Mouse (Mus musculus) limb, embryonic 15.5 days (tissue): ENCODE measurements at regions not wholly inside any gene's neighbourhood (a gene's known extent, or its start where the extent isn't known, plus 50 kb on each side); places are given as distances from the start of the nearest gene placed in this dataset.
A peak's percentile ranks its signal among the peaks of the same experiment; 100 is the strongest.

Source experiments
- ATAC-seq: fragments of 200-750 bp; cut with Nextera tagmentation; 2 replicates; pipeline ENCODE4 v1.8.0; 2017; ENCODE audit warnings: low read depth, moderate TSS enrichment; ENCODE audit not compliant: insufficient number of reproducible peaks, low FRiP score, low TSS enrichment
- H3K27ac ChIP-seq: fragments of 300-500 bp; sonication (generic); 2 replicates; pipeline ENCODE4 v1.5.1; 2015; ENCODE audit warnings: moderate library complexity, mild to moderate bottlenecking, inconsistent platforms
- H3K27me3 ChIP-seq: fragments of 300-500 bp; sonication (generic); 2 replicates; pipeline ENCODE4 v1.6.1; 2015; ENCODE audit warnings: inconsistent platforms
- H3K36me3 ChIP-seq: fragments of 300-500 bp; sonication (generic); 2 replicates; pipeline ENCODE4 v1.6.1; 2015; ENCODE audit warnings: inconsistent platforms
- H3K4me1 ChIP-seq: fragments of 300-500 bp; sonication (generic); 2 replicates; pipeline ENCODE4 v1.6.1; 2015; ENCODE audit warnings: inconsistent platforms
- H3K4me2 ChIP-seq: fragments of 300-500 bp; sonication (generic); 2 replicates; pipeline ENCODE4 v1.6.1; 2015; ENCODE audit warnings: mild to moderate bottlenecking, inconsistent platforms
- H3K4me3 ChIP-seq: fragments of 300-500 bp; sonication (generic); 2 replicates; pipeline ENCODE4 v1.5.1; 2015; ENCODE audit warnings: mild to moderate bottlenecking, inconsistent platforms
- H3K9ac ChIP-seq: fragments of 300-500 bp; sonication (generic); 2 replicates; pipeline ENCODE4 v1.6.1; 2015; ENCODE audit warnings: inconsistent platforms
- H3K9me3 ChIP-seq: fragments of 300-500 bp; sonication (generic); 2 replicates; pipeline ENCODE4 v1.6.1; 2016; ENCODE audit warnings: inconsistent platforms
- WGBS: fragments of 180-500 bp; shearing (Covaris S2); methylation state at CpG from one replicate; pipeline ENCODE4 v1.1.7; 2015; 5-methylcytosine and 5-hydroxymethylcytosine counted together

DNA sequence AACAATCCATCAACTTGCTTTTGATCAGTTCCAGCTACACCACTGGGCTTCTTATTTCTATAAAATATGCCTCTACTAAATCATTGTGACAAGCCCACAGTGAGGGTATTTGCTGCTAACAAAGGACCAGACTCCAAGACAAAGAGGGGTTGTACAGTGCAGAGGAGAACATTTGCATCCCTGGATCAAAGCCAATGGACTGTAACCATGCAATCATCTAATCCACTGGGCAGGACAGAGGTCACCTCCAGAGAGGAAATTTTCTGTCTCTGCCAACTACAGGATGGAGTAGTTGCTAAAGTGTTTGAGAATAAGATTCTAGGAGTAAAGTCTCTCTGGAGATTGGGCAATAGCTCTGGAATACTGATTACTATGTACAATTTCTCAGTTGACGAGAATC is 272.9 kb downstream of the Cox7c start:
- Histone ChIP-seq H3K9ac (no peak overlapping the region), H3K27me3 (no peaks in the 10 kb centered on the region), H3K4me2 (no peak overlapping the region), H3K4me1 (peaks cover 8% of the 10 kb centered on the region; the same call in 1 of the 2 replicates), H3K27ac (no peak overlapping the region), H3K4me3 (no peak overlapping the region), H3K36me3 (no peaks in the 10 kb centered on the region), H3K9me3 (no peaks in the 10 kb centered on the region)
- no peak for ATAC-seq
- WGBS, result 85% methylated on average over 1 of the region's 1 CpGs

DNA sequence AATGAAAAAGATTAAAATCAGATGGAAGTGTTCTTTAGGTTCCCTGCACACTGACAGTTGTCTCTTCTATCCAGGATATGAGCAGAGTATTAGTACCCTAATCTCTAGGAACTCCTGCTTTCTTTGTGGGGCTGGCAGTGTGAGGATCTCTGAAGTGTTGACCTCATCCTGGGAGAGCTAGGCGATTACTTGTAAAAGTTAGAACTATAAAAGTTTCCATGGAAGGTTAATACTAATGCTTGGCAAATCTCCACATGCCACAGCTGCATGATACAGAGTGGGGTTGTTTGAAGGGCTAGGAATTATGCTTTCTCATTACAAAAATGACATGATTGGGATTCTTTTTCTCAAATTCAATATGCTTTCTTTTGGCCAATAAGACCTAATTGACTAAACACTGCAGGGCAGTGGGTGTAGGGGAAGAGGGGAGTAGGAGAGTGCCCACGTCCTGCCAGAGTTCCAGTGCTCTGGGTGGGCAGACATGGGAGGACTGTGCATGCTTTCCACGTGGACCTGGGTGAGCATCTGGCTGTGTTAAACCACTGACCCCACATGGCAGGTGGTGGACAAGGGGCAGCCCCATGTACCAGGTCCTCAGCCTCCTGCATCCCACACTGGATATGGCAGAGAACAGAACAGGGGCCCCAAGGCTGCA is 275.6 kb downstream of the Cox7c start:
- Histone ChIP-seq H3K4me1 (peaks cover 8% of the 10 kb centered on the region; the same call in 1 of the 2 replicates), H3K9ac (no peak overlapping the region), H3K27me3 (no peaks in the 10 kb centered on the region), H3K27ac (peak overlapping the region; percentile 75), H3K9me3 (no peaks in the 10 kb centered on the region), H3K36me3 (no peaks in the 10 kb centered on the region), H3K4me2 (no peak overlapping the region), H3K4me3 (no peak overlapping the region)
- 35% methylated on average over 3 of the region's 3 CpGs for WGBS
- peak; percentile 67 for ATAC-seq

DNA sequence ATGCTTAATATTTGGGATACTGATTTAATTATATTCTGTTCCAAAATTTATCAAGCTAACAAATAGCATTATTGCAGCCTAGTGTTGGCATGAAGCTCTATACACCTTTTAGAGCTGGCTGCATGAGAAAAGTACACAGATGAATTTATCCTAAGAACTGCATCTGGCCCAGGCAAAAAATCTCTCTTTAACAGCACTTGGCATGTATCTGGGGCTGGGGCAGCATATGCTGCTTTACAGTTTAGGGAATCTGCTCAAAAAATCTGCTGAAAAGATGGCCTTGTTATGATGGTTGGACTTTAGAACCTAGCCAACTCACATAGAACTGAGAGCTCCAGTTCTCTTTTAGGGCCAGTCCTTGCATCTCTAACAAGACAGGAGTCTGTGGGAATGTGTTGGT is 276.2 kb downstream of the Cox7c start:
- Histone ChIP-seq H3K27me3 (no peaks in the 10 kb centered on the region), H3K36me3 (no peaks in the 10 kb centered on the region), H3K9me3 (no peaks in the 10 kb centered on the region), H3K9ac (no peak overlapping the region), H3K27ac (peak overlapping the region; percentile 75), H3K4me3 (no peak overlapping the region), H3K4me1 (peaks cover 8% of the 10 kb centered on the region; the same call in 1 of the 2 replicates), H3K4me2 (no peak overlapping the region)
- peak; percentile 48; the same call in 1 of the 2 replicates for ATAC-seq

DNA sequence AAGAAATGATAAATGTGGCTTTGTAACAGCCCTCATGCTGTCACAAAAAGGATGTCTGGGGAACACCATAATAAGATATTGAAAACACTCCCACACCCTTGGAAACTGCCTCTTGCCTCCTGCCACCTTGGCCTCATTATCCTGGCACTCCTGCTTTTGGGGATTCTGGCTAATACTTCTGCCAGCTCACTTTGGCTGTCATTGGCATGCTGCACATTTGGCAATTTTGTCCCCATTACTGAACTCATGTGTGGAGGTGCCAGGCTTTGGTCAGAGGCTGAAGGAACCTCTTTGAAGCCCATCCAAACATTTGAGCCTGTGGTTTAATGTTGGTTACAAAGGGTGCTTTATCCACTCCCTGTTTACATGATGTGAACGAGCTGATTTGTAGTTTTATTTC is 278.2 kb downstream of the Cox7c start:
- Histone ChIP-seq H3K9ac (no peak overlapping the region), H3K9me3 (no peaks in the 10 kb centered on the region), H3K27ac (no peak overlapping the region), H3K4me1 (peaks cover 8% of the 10 kb centered on the region; the same call in 1 of the 2 replicates), H3K4me3 (no peak overlapping the region), H3K27me3 (no peaks in the 10 kb centered on the region), H3K36me3 (no peaks in the 10 kb centered on the region), H3K4me2 (no peak overlapping the region)
- 33% methylated on average over 1 of the region's 1 CpGs for WGBS
- no peak for ATAC-seq

DNA sequence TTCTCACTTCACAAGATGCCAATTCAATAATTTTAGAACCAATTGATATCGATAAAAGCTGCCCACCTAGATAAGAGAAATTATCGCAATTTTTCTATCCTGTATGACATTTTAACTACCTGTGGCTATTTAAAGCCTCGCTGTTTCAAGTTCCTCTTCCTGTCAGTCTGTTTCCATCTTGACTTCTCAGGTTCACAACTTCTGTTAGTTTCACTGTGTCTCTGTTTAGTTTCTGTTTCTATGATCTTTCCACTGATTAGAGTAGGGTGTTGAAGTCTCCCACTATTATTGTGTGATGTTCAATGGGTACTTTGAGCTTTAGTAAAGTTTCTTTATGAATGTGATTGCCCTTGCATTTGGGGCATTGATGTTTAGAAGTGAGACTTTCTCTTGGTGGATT is 322.1 kb downstream of the Cox7c start:
- no peak overlapping the region for H3K9ac ChIP-seq
- H3K4me2 ChIP-seq, result no peak overlapping the region
- no peak overlapping the region for H3K27ac ChIP-seq
- no peak for ATAC-seq
- H3K4me3 ChIP-seq, result no peak overlapping the region
- H3K4me1 ChIP-seq, result no peaks in the 10 kb centered on the region
- no peaks in the 10 kb centered on the region for H3K9me3 ChIP-seq
- H3K36me3 ChIP-seq, result no peaks in the 10 kb centered on the region
- H3K27me3 ChIP-seq, result no peaks in the 10 kb centered on the region
- 84% methylated on average over 3 of the region's 3 CpGs for WGBS

DNA sequence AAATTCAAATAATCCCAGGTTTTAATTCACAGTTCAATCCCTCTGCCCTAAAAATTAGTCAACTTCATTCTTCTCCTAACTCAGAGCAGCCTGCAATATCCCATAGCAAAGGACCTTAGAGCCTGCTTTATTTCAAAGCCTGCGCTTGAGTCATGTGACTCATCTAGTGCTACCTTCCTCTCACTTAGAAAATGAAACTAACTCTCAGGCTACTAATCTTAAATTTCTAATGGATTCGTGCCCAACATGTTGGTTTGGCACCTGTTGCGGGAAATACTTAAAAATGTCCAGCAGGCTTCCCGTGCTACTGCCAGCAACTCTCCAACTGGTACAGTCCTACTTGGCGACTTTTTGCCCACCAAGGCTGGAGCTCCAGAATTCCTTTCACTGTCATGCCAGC is 322.6 kb downstream of the Cox7c start:
- no peak for ATAC-seq
- Histone ChIP-seq H3K9ac (no peak overlapping the region), H3K9me3 (no peaks in the 10 kb centered on the region), H3K27ac (no peak overlapping the region), H3K4me2 (no peak overlapping the region), H3K4me3 (no peak overlapping the region), H3K27me3 (no peaks in the 10 kb centered on the region), H3K4me1 (no peaks in the 10 kb centered on the region), H3K36me3 (no peaks in the 10 kb centered on the region)
- 88% methylated on average over 5 of the region's 5 CpGs for WGBS

DNA sequence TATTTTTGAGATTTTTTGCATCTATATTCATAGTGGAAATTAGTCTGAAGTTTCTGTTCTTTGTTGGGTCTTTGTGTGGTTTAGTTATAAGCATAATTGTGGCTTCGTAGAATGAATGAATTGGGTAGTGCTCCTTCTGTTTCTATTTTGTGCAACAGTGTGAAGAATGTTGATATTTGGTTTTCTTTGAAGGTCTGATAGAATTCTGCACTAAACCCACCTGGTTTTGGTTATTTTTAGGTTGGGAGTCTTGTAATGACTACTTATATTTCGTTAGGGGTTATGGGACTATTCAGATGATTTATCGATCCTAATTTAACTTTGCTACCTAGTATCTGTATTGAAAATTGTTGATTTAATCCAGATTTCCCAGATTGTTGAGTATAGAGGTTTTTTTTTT is 326.4 kb downstream of the Cox7c start:
- Histone ChIP-seq H3K27ac (no peak overlapping the region), H3K36me3 (no peaks in the 10 kb centered on the region), H3K4me3 (no peak overlapping the region), H3K4me2 (no peak overlapping the region), H3K4me1 (no peaks in the 10 kb centered on the region), H3K9ac (no peak overlapping the region), H3K27me3 (no peaks in the 10 kb centered on the region), H3K9me3 (no peaks in the 10 kb centered on the region)
- WGBS, result 69% methylated on average over 3 of the region's 3 CpGs
- no peak for ATAC-seq

DNA sequence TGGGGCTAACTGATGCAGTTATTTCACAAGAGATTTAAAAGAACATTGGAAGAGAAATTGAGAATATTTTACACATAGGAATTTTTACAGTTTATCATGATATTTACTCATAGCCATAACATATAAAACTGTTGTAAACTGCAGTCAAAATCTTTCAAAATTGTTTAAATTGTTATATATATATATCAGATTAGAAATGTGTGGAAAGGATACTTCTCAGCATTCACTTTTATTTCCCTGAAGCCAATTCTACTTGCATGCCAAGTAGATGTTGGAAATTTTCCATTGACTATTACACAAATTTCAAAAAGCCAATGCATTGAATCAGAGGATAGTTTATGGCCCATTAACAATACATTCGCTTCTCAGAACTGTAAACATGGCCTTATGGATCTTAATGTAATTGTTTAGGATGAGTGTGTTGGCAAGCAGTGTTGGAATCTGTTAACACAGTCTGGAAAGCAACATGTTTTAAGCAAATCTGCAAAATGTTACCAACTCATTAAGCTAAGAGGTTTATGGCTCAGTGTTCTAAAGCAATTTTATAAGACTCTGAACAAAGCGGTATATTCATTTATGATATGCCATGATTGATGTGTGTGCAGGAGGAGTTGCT is 330.7 kb downstream of the Cox7c start:
- H3K4me3 ChIP-seq, result no peak overlapping the region
- H3K4me2 ChIP-seq, result no peak overlapping the region
- no peak for ATAC-seq
- H3K27me3 ChIP-seq, result no peaks in the 10 kb centered on the region
- no peak overlapping the region for H3K9ac ChIP-seq
- H3K9me3 ChIP-seq, result no peaks in the 10 kb centered on the region
- WGBS, result 68% methylated on average over 2 of the region's 2 CpGs
- H3K4me1 ChIP-seq, result no peaks in the 10 kb centered on the region
- H3K27ac ChIP-seq, result no peak overlapping the region
- no peaks in the 10 kb centered on the region for H3K36me3 ChIP-seq

DNA sequence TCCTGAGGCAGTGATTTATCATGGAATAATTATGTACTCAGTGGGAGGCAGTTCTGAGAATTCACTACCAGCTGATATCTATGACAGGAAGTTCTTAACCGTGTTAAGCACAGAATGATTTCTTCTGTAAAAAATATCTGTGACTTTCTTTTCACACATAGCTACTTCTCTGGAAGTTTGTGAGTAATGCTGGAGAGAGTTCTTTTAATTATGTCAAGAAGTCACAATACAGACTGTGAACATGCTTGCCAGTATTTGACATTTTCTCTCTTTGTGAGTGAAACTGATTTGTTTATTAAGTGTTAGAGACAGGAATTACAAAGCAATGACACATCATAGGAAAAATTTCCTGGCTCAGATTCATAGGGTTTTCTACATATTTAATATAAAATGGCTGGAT is 354.3 kb downstream of the Cox7c start:
- Histone ChIP-seq H3K4me1 (no peaks in the 10 kb centered on the region), H3K27ac (no peak overlapping the region), H3K27me3 (no peaks in the 10 kb centered on the region), H3K9ac (no peak overlapping the region), H3K9me3 (no peaks in the 10 kb centered on the region), H3K4me2 (no peak overlapping the region), H3K36me3 (no peaks in the 10 kb centered on the region), H3K4me3 (no peak overlapping the region)
- ATAC-seq, result no peak
- WGBS, result 37% methylated on average over 1 of the region's 1 CpGs
